Mouse (Mus musculus) heart, embryonic 15.5 days (tissue): ENCODE results near the gene Gm45234. TPM values are rescaled to one million over a fixed set of nuclear protein-coding genes. Genes with fewer than 3 reads are reported as not detected.

Experiments used
- ATAC-seq: fragments of 200-750 bp; cut with Nextera tagmentation; replicated peaks from 2 replicates; pipeline ENCODE4 v1.8.0; 2017; ENCODE audit warnings: low read depth, moderate TSS enrichment; ENCODE audit not compliant: insufficient number of reproducible peaks, insufficient read depth, low FRiP score
- H3K27ac ChIP-seq: fragments of 300-500 bp; sonication (generic); 2 replicates; pipeline ENCODE4 v1.5.1; 2015; ENCODE audit warnings: mild to moderate bottlenecking, inconsistent platforms
- H3K27me3 ChIP-seq: fragments of 300-500 bp; sonication (generic); 2 replicates; pipeline ENCODE4 v1.6.1; 2015; ENCODE audit warnings: inconsistent platforms
- H3K36me3 ChIP-seq: fragments of 300-500 bp; sonication (generic); 2 replicates; pipeline ENCODE4 v1.6.1; 2015; ENCODE audit warnings: mild to moderate bottlenecking, inconsistent platforms
- H3K4me1 ChIP-seq: fragments of 300-500 bp; sonication (generic); replicated peaks from 2 replicates; pipeline ENCODE4 v1.6.1; 2015; ENCODE audit warnings: inconsistent platforms
- H3K4me2 ChIP-seq: fragments of 300-500 bp; sonication (generic); 2 replicates; pipeline ENCODE4 v1.6.1; 2015; ENCODE audit warnings: inconsistent platforms, mild to moderate bottlenecking, moderate library complexity
- H3K4me3 ChIP-seq: fragments of 300-500 bp; sonication (generic); 2 replicates; pipeline ENCODE4 v1.5.1; 2015; ENCODE audit warnings: mild to moderate bottlenecking, inconsistent platforms
- H3K9ac ChIP-seq: fragments of 300-500 bp; sonication (generic); 2 replicates; pipeline ENCODE4 v1.6.1; 2015; ENCODE audit warnings: mild to moderate bottlenecking, inconsistent platforms
- H3K9me3 ChIP-seq: fragments of 300-500 bp; sonication (generic); replicated peaks from 2 replicates; pipeline ENCODE4 v1.6.1; 2016; ENCODE audit warnings: inconsistent platforms
- WGBS: fragments of 180-500 bp; shearing (Covaris S2); methylation state at CpG from one replicate; pipeline ENCODE4 v1.1.7; 2015; ENCODE audit warnings: mixed read lengths; 5-methylcytosine and 5-hydroxymethylcytosine counted together
- polyA plus RNA-seq: library from polyadenylated mRNA; unstranded; fragments of >200 nt; fragmentation: Nextera tagmentation; extraction: Ambion mirVana; gene quantifications from 2 replicates; pipeline ENCODE4 v1.2.1, GENCODE M21; 2015

Gene Gm45234
- polyA plus RNA-seq, 1 experiment from 2014 or later = not detected

DNA sequence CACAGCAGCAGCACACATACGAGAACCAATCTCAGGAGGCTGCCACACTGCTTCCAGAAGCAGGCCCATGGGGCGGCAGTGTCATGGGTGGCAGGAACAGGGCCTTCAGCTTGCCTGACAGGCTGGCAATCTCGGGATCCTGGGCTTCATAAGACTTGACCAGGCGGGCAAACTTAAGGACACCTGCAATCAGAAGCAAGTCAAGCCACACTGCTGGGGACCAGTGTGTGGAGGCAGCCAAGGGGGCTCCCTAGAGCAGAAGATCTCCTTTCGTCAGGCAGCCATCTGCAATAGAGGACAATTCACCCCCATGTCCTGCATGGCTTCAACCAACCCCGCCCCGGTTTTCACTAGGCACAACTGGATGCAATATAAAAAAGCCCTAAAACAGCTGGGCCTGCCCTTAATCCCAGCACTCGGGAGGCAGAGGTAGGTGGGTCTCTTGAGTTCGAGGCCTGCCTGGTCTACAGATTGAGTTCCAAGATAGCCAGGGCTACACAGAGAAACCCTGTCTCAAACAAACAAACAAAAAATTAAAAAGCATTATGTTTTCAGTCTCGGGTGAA is 16.5 kb downstream of the Gm45234 start:
- no peak overlapping the region for H3K27ac ChIP-seq
- ATAC-seq = no peak

DNA sequence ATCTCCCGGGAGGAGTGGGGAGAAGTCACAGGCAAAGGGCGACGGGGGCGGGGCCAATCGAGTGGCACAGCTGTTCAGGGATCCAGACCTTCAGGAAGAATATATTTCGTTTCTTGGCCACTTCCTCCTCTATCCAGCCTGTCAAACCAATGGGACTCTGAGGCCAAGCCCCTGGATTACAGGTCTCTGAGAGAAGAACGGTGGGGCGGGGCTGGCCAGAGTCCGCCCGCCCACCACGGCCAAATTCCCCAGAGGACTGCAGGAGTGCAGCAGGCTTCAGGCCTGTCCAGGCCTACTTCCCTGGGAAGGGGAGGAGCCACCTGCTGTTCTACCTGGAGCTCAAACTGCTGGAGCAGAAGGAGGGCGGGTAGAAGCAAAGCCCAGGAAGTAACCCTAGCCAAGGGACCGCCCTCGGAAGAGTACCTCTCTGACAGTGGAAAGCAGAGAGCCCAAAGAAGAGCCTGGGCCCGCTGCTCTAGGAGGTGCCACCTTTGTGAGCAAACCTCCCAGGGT is 17.3 kb downstream of the Gm45234 start, which contains the start of gene Ptpn6:
Ptpn6 (minus strand) TSS at position 204 of the 513 bp plus-strand sequence.
- no peak for ATAC-seq
- Histone ChIP-seq H3K36me3 (peaks cover 8% of the 10 kb centered on the region; the same call in 1 of the 2 replicates), H3K9ac (no peak within 1 kb of the TSS), H3K27me3 (no peaks in the 10 kb centered on the region), H3K27ac (0 out of 2 replicates have a peak within 1 kb of the TSS, but pooled peaks have one; percentile 13), H3K4me2 (peak within 1 kb of the TSS; percentile 8; the same call in 1 of the 2 replicates), H3K9me3 (no peaks in the 10 kb centered on the region), H3K4me1 (peaks cover 26% of the 10 kb centered on the region), H3K4me3 (no peak within 1 kb of the TSS; the same call in 1 of the 2 replicates)
- 33% methylated on average over 15 of the region's 15 CpGs for WGBS

More for the DNA sequence above, 16.5 kb downstream of the Gm45234 start:
- peak overlapping the region; percentile 8; the same call in 1 of the 2 replicates for H3K4me2 ChIP-seq
- WGBS = 79% methylated on average over 10 of the region's 10 CpGs
- H3K9me3 ChIP-seq = no peaks in the 10 kb centered on the region
- H3K4me3 ChIP-seq = no peak overlapping the region
- no peaks in the 10 kb centered on the region for H3K27me3 ChIP-seq
- H3K36me3 ChIP-seq = peaks cover 16% of the 10 kb centered on the region
- H3K4me1 ChIP-seq = peaks cover 26% of the 10 kb centered on the region
- no peak overlapping the region for H3K9ac ChIP-seq

GRCm38 (mm10) chr6:124737040-124737439 is 18.8 kb downstream of the Gm45234 start:
- no peak for ATAC-seq
- WGBS = 86% methylated on average over 11 of the region's 11 CpGs
- Histone ChIP-seq H3K9ac (no peak overlapping the region), H3K9me3 (no peaks in the 10 kb centered on the region), H3K4me1 (peaks cover 27% of the 10 kb centered on the region), H3K27ac (no peak overlapping the region), H3K27me3 (no peaks in the 10 kb centered on the region), H3K4me3 (no peak overlapping the region), H3K36me3 (no peaks in the 10 kb centered on the region), H3K4me2 (no peak overlapping the region)

GRCm38 (mm10) chr6:124734417-124734816 is 21.4 kb downstream of the Gm45234 start:
- no peak for ATAC-seq
- no peaks in the 10 kb centered on the region for H3K9me3 ChIP-seq
- no peaks in the 10 kb centered on the region for H3K27me3 ChIP-seq
- peaks cover 14% of the 10 kb centered on the region for H3K4me1 ChIP-seq
- no peak overlapping the region for H3K4me3 ChIP-seq
- WGBS = 87% methylated on average over 3 of the region's 3 CpGs
- H3K36me3 ChIP-seq = no peaks in the 10 kb centered on the region
- H3K9ac ChIP-seq = no peak overlapping the region
- no peak overlapping the region for H3K27ac ChIP-seq
- H3K4me2 ChIP-seq = no peak overlapping the region

DNA sequence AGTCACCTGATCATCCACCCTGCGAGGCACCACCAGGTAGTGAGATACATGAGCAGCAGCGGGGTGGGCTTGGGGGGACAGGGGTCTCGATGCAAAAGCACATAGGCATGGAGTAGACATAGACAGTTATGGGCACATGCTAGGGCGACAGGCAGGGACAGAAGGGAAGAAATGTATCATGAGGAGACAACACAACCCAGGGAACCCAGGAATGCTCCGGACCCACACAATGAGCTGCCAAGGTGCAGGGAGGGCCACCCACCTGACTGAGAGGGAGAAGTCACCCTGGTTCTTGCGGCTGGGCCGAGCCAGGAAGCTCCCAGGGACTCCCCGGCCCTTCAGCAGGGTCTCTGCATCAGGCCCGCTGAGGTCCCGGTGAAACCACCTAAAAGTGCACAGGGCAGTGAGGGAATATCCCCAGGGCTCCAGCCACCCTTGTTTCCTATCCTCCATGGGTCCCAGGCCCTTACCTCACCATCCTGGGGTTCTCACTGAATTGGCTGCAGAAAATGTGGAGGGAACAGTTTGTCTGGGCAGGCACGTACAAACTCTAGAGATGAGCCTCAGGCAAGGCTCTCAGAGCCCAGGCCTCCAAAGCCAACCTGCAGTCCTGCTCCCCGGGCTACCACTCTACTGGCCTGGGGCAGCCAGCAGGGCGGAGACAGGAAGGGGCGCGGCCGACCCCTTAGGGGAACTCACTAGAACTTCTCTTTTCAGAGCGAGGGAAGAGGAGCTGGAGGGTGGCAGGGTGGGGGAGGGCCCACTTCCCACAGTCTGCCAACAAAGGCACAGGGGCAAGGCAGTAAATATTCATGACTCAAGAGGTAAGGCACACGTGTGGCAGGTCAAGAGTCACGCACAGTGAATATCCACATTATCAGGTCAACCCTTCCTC is 23.1 kb downstream of the Gm45234 start:
- Histone ChIP-seq H3K9me3 (no peaks in the 10 kb centered on the region), H3K36me3 (no peaks in the 10 kb centered on the region), H3K9ac (peak overlapping the region; percentile 31; the same call in 1 of the 2 replicates), H3K4me3 (peak overlapping the region; percentile 30), H3K4me1 (peaks cover 2% of the 10 kb centered on the region; the same call in 1 of the 2 replicates), H3K27ac (peak overlapping the region; percentile 20; the same call in 1 of the 2 replicates), H3K4me2 (peak overlapping the region; percentile 28; the same call in 1 of the 2 replicates), H3K27me3 (no peaks in the 10 kb centered on the region)
- no peak; the same call in 1 of the 2 replicates for ATAC-seq
- WGBS = 51% methylated on average over 19 of the region's 19 CpGs

- no peaks in the 10 kb centered on the region for H3K27me3 ChIP-seq
Measured at GRCm38 (mm10) chr6:124731038-124731437, 24.8 kb downstream of the Gm45234 start.

GRCm38 (mm10) chr6:124729850-124730705 is 25.7 kb downstream of the Gm45234 start:
- no peak overlapping the region for H3K4me2 ChIP-seq
- H3K27ac ChIP-seq = no peak overlapping the region
- H3K4me3 ChIP-seq = no peak overlapping the region
- no peak for ATAC-seq
- no peaks in the 10 kb centered on the region for H3K9me3 ChIP-seq
- no peaks in the 10 kb centered on the region for H3K36me3 ChIP-seq
- WGBS = 71% methylated on average over 8 of the region's 8 CpGs
- peaks cover 2% of the 10 kb centered on the region; the same call in 1 of the 2 replicates for H3K4me1 ChIP-seq
- no peak overlapping the region for H3K9ac ChIP-seq
- no peaks in the 10 kb centered on the region for H3K27me3 ChIP-seq

More at GRCm38 (mm10) chr6:124731038-124731437, 24.8 kb downstream of the Gm45234 start:
- ATAC-seq = no peak
- H3K36me3 ChIP-seq = no peaks in the 10 kb centered on the region
- no peak overlapping the region for H3K9ac ChIP-seq
- H3K4me3 ChIP-seq = no peak overlapping the region
- 77% methylated on average over 7 of the region's 7 CpGs for WGBS
- peaks cover 2% of the 10 kb centered on the region; the same call in 1 of the 2 replicates for H3K4me1 ChIP-seq
- H3K27ac ChIP-seq = no peak overlapping the region
- no peaks in the 10 kb centered on the region for H3K9me3 ChIP-seq
- H3K4me2 ChIP-seq = no peak overlapping the region

- Histone ChIP-seq H3K9ac (no peak overlapping the region), H3K36me3 (no peaks in the 10 kb centered on the region), H3K4me2 (no peak overlapping the region), H3K27ac (no peak overlapping the region), H3K27me3 (no peaks in the 10 kb centered on the region), H3K9me3 (no peaks in the 10 kb centered on the region), H3K4me1 (peaks cover 2% of the 10 kb centered on the region; the same call in 1 of the 2 replicates), H3K4me3 (no peak overlapping the region)
- no peak for ATAC-seq
- 81% methylated on average over 10 of the region's 10 CpGs for WGBS
Measured at GRCm38 (mm10) chr6:124728621-124729020, 27.2 kb downstream of the Gm45234 start.

- Histone ChIP-seq H3K27ac (no peak overlapping the region), H3K4me1 (peaks cover 6% of the 10 kb centered on the region), H3K9me3 (no peaks in the 10 kb centered on the region), H3K27me3 (no peaks in the 10 kb centered on the region), H3K36me3 (no peaks in the 10 kb centered on the region), H3K4me3 (no peak overlapping the region), H3K9ac (no peak overlapping the region), H3K4me2 (no peak overlapping the region)
- ATAC-seq = no peak
- WGBS = 85% methylated on average over 10 of the region's 10 CpGs
Measured at GRCm38 (mm10) chr6:124724472-124724871, 31.3 kb downstream of the Gm45234 start.

GRCm38 (mm10) chr6:124723541-124723940 is 32.3 kb downstream of the Gm45234 start:
- Histone ChIP-seq H3K36me3 (no peaks in the 10 kb centered on the region), H3K4me2 (no peak overlapping the region), H3K9ac (no peak overlapping the region), H3K27me3 (no peaks in the 10 kb centered on the region), H3K4me3 (no peak overlapping the region), H3K9me3 (no peaks in the 10 kb centered on the region), H3K27ac (no peak overlapping the region), H3K4me1 (peaks cover 9% of the 10 kb centered on the region)
- ATAC-seq = no peak
- WGBS = 61% methylated on average over 8 of the region's 8 CpGs
